Mouse (Mus musculus): ENCODE results near the gene E430018J23Rik. TPM values are rescaled to one million over a fixed set of nuclear protein-coding genes. Genes with fewer than 3 reads are reported as not detected.
"Not testable (repeated sequence)": the region's sequence is repeated elsewhere in the genome, so short reads cannot be mapped to it uniquely, and the experiment has no call there.

The E430018J23Rik gene
- polyA plus RNA-seq (2012; rRNA removed), result 10.2 and 15.5 TPM in 2 replicates

GRCm38 (mm10) chr7:127393157-127393943 lies at the start of gene E430018J23Rik:
Gene E430018J23Rik, minus strand, starts transcription at chr7:127393629.
- DNase-seq (ENCODE audit: low read depth, low spot score), result peak; percentile 99
- under 1% methylated on average over 45 of the region's 45 CpGs for WGBS

- DNase-seq (ENCODE audit: low read depth, low spot score), result no peak
- 90% methylated on average over 3 of the region's 3 CpGs for WGBS
Measured at GRCm38 (mm10) chr7:127437724-127438123, 44.3 kb upstream of the E430018J23Rik start.

GRCm38 (mm10) chr7:127435206-127435605 lies 41.8 kb upstream of the E430018J23Rik start:
- no peak for DNase-seq (ENCODE audit: low read depth, low spot score)
- 94% methylated on average over 4 of the region's 4 CpGs for WGBS

- WGBS, result 70% methylated on average over 3 of the region's 3 CpGs
- no peak for DNase-seq (ENCODE audit: low read depth, low spot score)
Measured at GRCm38 (mm10) chr7:127426354-127426753, 32.9 kb upstream of the E430018J23Rik start.

- no peak for DNase-seq (ENCODE audit: low read depth, low spot score)
- WGBS, result 59% methylated on average over 2 of the region's 2 CpGs
Measured at GRCm38 (mm10) chr7:127425911-127426310, 32.5 kb upstream of the E430018J23Rik start.

- WGBS, result 87% methylated on average over 3 of the region's 3 CpGs
- DNase-seq (ENCODE audit: low read depth, low spot score), result no peak
Measured at GRCm38 (mm10) chr7:127425291-127425690, 31.9 kb upstream of the E430018J23Rik start.

- DNase-seq (ENCODE audit: low read depth, low spot score), result no peak
- under 1% methylated on average over 15 of the region's 15 CpGs for WGBS
Measured at GRCm38 (mm10) chr7:127422247-127422646, 28.8 kb upstream of the E430018J23Rik start.

- peak; percentile 77 for DNase-seq (ENCODE audit: low read depth, low spot score)
- WGBS, result under 1% methylated on average over 48 of the region's 48 CpGs
Measured at GRCm38 (mm10) chr7:127421388-127422191, 28.2 kb upstream of the E430018J23Rik start, which contains the start of gene Zfp688. Gene Zfp688, minus strand, starts transcription at chr7:127422068.

- WGBS, result 71% methylated on average over 2 of the region's 2 CpGs
- DNase-seq (ENCODE audit: low read depth, low spot score), result no peak
Measured at GRCm38 (mm10) chr7:127411418-127411817, 18.0 kb upstream of the E430018J23Rik start.

- WGBS, result 2% methylated on average over 40 of the region's 40 CpGs
Measured at GRCm38 (mm10) chr7:127406002-127406987, 12.9 kb upstream of the E430018J23Rik start, which contains the start of gene Zfp764. Gene Zfp764, minus strand, starts transcription at chr7:127406822.

GRCm38 (mm10) chr7:127404101-127404500 lies 10.7 kb upstream of the E430018J23Rik start:
- 95% methylated on average over 6 of the region's 6 CpGs for WGBS
- DNase-seq (ENCODE audit: low read depth, low spot score), result not testable (repeated sequence)

More at GRCm38 (mm10) chr7:127406002-127406987, 12.9 kb upstream of the E430018J23Rik start, which contains the start of gene Zfp764:
- peak; percentile 65 for DNase-seq (ENCODE audit: low read depth, low spot score)

GRCm38 (mm10) chr7:127402980-127403379 lies 9.6 kb upstream of the E430018J23Rik start:
- WGBS, result 66% methylated on average over 2 of the region's 2 CpGs
- no peak for DNase-seq (ENCODE audit: low read depth, low spot score)

GRCm38 (mm10) chr7:127400355-127400754 lies 6.9 kb upstream of the E430018J23Rik start:
- no peak for DNase-seq (ENCODE audit: low read depth, low spot score)
- 37% methylated on average over 3 of the region's 3 CpGs for WGBS

- DNase-seq (ENCODE audit: low read depth, low spot score), result no peak
- 1% methylated on average over 7 of the region's 7 CpGs for WGBS
Measured at GRCm38 (mm10) chr7:127393944-127394333, 510 bp upstream of the E430018J23Rik start.

GRCm38 (mm10) chr7:127392251-127392824 lies 1.1 kb downstream of the E430018J23Rik start:
- no peak for DNase-seq (ENCODE audit: low read depth, low spot score)
- WGBS, result 72% methylated on average over 8 of the region's 8 CpGs

- DNase-seq (ENCODE audit: low read depth, low spot score), result no peak
- 98% methylated on average over 16 of the region's 16 CpGs for WGBS
Measured at GRCm38 (mm10) chr7:127391538-127391937, 1.9 kb downstream of the E430018J23Rik start.

- DNase-seq (ENCODE audit: low read depth, low spot score), result no peak
- 80% methylated on average over 7 of the region's 7 CpGs for WGBS
Measured at GRCm38 (mm10) chr7:127390306-127390705, 3.1 kb downstream of the E430018J23Rik start.

- not testable (repeated sequence) for DNase-seq (ENCODE audit: low read depth, low spot score)
Measured at GRCm38 (mm10) chr7:127388201-127388600, 5.2 kb downstream of the E430018J23Rik start.

All from large intestine, adult 2 months (tissue).